Comparison of ENCODE assay signal across 9 mouse cellular contexts in the genomic region with DNA sequence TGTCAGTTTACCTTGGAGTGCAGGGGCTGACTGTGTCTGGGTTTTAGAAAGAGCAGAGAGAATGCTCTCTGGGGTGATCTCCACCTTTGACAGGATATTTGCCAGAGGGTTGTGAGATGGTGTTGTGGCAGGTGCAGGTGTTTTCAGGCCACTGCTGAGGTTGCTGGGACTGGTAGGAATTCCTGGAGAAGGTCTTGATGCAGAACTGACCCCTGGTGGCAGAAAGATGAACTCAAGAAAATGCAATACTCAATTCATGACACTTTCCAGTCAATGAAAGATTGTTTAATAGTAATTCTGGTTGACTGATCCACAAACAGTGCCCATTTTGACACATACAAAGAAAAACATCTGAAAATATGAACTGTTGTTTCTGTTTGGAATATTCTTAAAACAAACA. TPM values are rescaled to one million over a fixed set of nuclear protein-coding genes. Genes with fewer than 3 reads are reported as not detected.
A peak's percentile ranks its signal among the peaks of the same experiment; 100 is the strongest.
DNase-seq lines count a peak whose midpoint lies in the region; ATAC-seq and TF ChIP-seq lines count a peak whose summit lies in the region.
"Had no signal": no experiment of that assay in that cellular context is flagged by ENCODE, and none has a peak within 500 bp of the region (broad histone marks: within the 10 kb centered on the region; RNA-seq: fewer than 3 reads in every experiment).

No protein-coding gene starts in this region.

- H3K36me3 ChIP-seq in liver, adult 2 months (ENCODE audit: control insufficient read depth, insufficient read depth, low read length): peaks cover 47% of the 10 kb centered on the region
- H3K36me3 ChIP-seq in liver, embryonic 11.5 days (ENCODE audit: control insufficient read depth, insufficient read depth, low read length): peaks cover 36% of the 10 kb centered on the region

- peak; percentile 31; the same call in 1 of the 2 replicates for TF ChIP-seq CTCF in liver, adult 2 months (IDR thresholded peaks at IDR 0.05; ENCODE audit: low read depth, low read length)
- TF ChIP-seq CTCF in embryonic fibroblast, embryonic 13.5 days (IDR thresholded peaks at IDR 0.05; ENCODE audit: borderline replicate concordance, insufficient read depth, low read length): 0 out of 2 replicates have a peak, but pooled peaks have one; percentile 18

- H3K4me2 ChIP-seq in liver, embryonic 11.5 days: no peak overlapping the region
- H3K4me2 ChIP-seq: midbrain, embryonic 12.5 days had no signal

- H3K4me1 ChIP-seq in liver, adult 2 months (ENCODE audit: control insufficient read depth, insufficient read depth, low read length): no peaks in the 10 kb centered on the region
- no peaks in the 10 kb centered on the region for H3K4me1 ChIP-seq in liver, embryonic 11.5 days (replicated peaks; ENCODE audit: control insufficient read depth, insufficient read depth, low read length)
- no peaks in the 10 kb centered on the region for H3K4me1 ChIP-seq in embryonic fibroblast, embryonic 13.5 days (ENCODE audit: control insufficient read depth, insufficient read depth, low read length)
- H3K4me1 ChIP-seq: midbrain, embryonic 12.5 days had no signal

- DNase-seq in embryo, embryonic 10.5 days (ENCODE audit: low spot score): peak; percentile 53
- DNase-seq in embryo, embryonic 9.5 days (ENCODE audit: extremely low spot score): no peak
- peak; percentile 17 for DNase-seq in liver, adult 2 months (ENCODE audit: extremely low read depth, low read depth, low spot score)
- DNase-seq in liver, embryonic 11.5 days (ENCODE audit: low spot score): no peak
- DNase-seq in thymus, postnatal 0 days (ENCODE audit: low spot score): peak; percentile 46
- no peak for DNase-seq in right cerebral cortex, postnatal 36 days (ENCODE audit: low spot score in 2 of 2)
- DNase-seq in layer of hippocampus, adult 9-11 months: no peak

- no peak overlapping the region for H3K9ac ChIP-seq in liver, adult 2 months (ENCODE audit: low read depth, low read length)
- no peak overlapping the region for H3K9ac ChIP-seq in liver, embryonic 11.5 days (ENCODE audit: low read depth, low read length)
- H3K9ac ChIP-seq: midbrain, embryonic 12.5 days had no signal

- no peaks in the 10 kb centered on the region for H3K27me3 ChIP-seq in liver, adult 2 months (ENCODE audit: control insufficient read depth, insufficient read depth, low read length)
- no peaks in the 10 kb centered on the region for H3K27me3 ChIP-seq in liver, embryonic 11.5 days (replicated peaks; ENCODE audit: control insufficient read depth, insufficient read depth, low read length)
- H3K27me3 ChIP-seq: midbrain, embryonic 12.5 days had no signal

- H3K9me3 ChIP-seq in liver, embryonic 11.5 days (ENCODE audit: control insufficient read depth, low read length): no peaks in the 10 kb centered on the region
- H3K9me3 ChIP-seq: midbrain, embryonic 12.5 days had no signal

- H3K27ac ChIP-seq in liver, adult 2 months (replicated peaks; ENCODE audit: insufficient read depth, low read depth, low read length): no peak overlapping the region
- H3K27ac ChIP-seq in liver, embryonic 11.5 days (ENCODE audit: low read depth, low read length): no peak overlapping the region
- H3K27ac ChIP-seq in embryonic fibroblast, embryonic 13.5 days (ENCODE audit: insufficient read depth, low read length): no peak overlapping the region
- H3K27ac ChIP-seq: midbrain, embryonic 12.5 days had no signal

- H3K79me2 ChIP-seq in liver, adult 2 months (ENCODE audit: control insufficient read depth, insufficient read depth, low read length): no peaks in the 10 kb centered on the region

- H3K4me3 ChIP-seq in liver, adult 2 months (ENCODE audit: insufficient read depth, low read depth, low read length): no peak overlapping the region
- no peak overlapping the region for H3K4me3 ChIP-seq in liver, embryonic 11.5 days (ENCODE audit: low read depth, low read length)
- no peak overlapping the region for H3K4me3 ChIP-seq in embryonic fibroblast, embryonic 13.5 days (ENCODE audit: insufficient read depth, low read length)
- H3K4me3 ChIP-seq: midbrain, embryonic 12.5 days had no signal

- no peak for ATAC-seq in liver, embryonic 11.5 days (replicated peaks; ENCODE audit: low FRiP score)

- TF ChIP-seq POLR2A in liver, adult 2 months (IDR thresholded peaks at IDR 0.05; ENCODE audit: extremely low read depth, insufficient read depth, low read length): no peak
- no peak for TF ChIP-seq POLR2A in embryonic fibroblast, embryonic 13.5 days (IDR thresholded peaks at IDR 0.05; ENCODE audit: low read depth, low read length)

RNA-seq across cellular contexts. Expression of a gene that starts 12.0 kb away (rescaled TPM):
- 18.9 and 22.2 TPM in 2 replicates for total RNA-seq in liver, adult 2 months (2014; rRNA removed)
- 24.6 and 26.5 TPM in 2 replicates for polyA plus RNA-seq in liver, adult 2 months (2012; rRNA removed)
- polyA plus RNA-seq in liver, embryonic 11.5 days (2014; fragmentation: Nextera tagmentation; extraction: Ambion mirVana): 97.9 and 102 TPM in 2 replicates
- 36.7 and 37.5 TPM in 2 replicates for polyA plus RNA-seq in embryonic fibroblast, embryonic 13.5 days (2011; ENCODE audit: insufficient read length, low read depth, missing spikeins)
- polyA plus RNA-seq in thymus, postnatal 0 days (2015; fragmentation: Nextera tagmentation; extraction: Ambion mirVana): 43.1 and 47.8 TPM in 2 replicates

RNA-seq across cellular contexts. Expression of a gene that starts 32.6 kb away (rescaled TPM):
- 48.1 and 87.7 TPM in 2 replicates for total RNA-seq in liver, adult 2 months (2014; rRNA removed)
- 354 and 374 TPM in 2 replicates for polyA plus RNA-seq in liver, adult 2 months (2012; rRNA removed)
- polyA plus RNA-seq in liver, embryonic 11.5 days (2014; fragmentation: Nextera tagmentation; extraction: Ambion mirVana): 30.4 and 31.7 TPM in 2 replicates
- polyA plus RNA-seq in embryonic fibroblast, embryonic 13.5 days (2011; ENCODE audit: insufficient read length, low read depth, missing spikeins): 155 and 327 TPM in 2 replicates
- 14.0 and 16.8 TPM in 2 replicates for polyA plus RNA-seq in thymus, postnatal 0 days (2015; fragmentation: Nextera tagmentation; extraction: Ambion mirVana)

RNA-seq across cellular contexts. Expression of a gene that starts 46.7 kb away (rescaled TPM):
- total RNA-seq in liver, adult 2 months (2014; rRNA removed): 7.6 and 9.3 TPM in 2 replicates
- 5.1 and 7.9 TPM in 2 replicates for polyA plus RNA-seq in liver, adult 2 months (2012; rRNA removed)
- 18.8 and 18.9 TPM in 2 replicates for polyA plus RNA-seq in liver, embryonic 11.5 days (2014; fragmentation: Nextera tagmentation; extraction: Ambion mirVana)
- 32.2 and 37.1 TPM in 2 replicates for polyA plus RNA-seq in embryonic fibroblast, embryonic 13.5 days (2011; ENCODE audit: insufficient read length, low read depth, missing spikeins)
- polyA plus RNA-seq in thymus, postnatal 0 days (2015; fragmentation: Nextera tagmentation; extraction: Ambion mirVana): 16.2 and 18.8 TPM in 2 replicates

Comparison
In these comparisons a context has a peak if more than half of its experiments do, and no peak if none do; other contexts are left out.
1. DNase-seq: peak in embryo, embryonic 10.5 days (single experiment), liver, adult 2 months (single experiment) and thymus, postnatal 0 days (single experiment); none in embryo, embryonic 9.5 days (single experiment), liver, embryonic 11.5 days (single experiment), right cerebral cortex, postnatal 36 days (0 of 2) and layer of hippocampus, adult 9-11 months (single experiment).